Mouse (Mus musculus): ENCODE data around the gene Ehd3. TPM values are rescaled to one million over a fixed set of nuclear protein-coding genes. Genes with fewer than 3 reads are reported as not detected.

Gene Ehd3
- polyA plus RNA-seq, 1 experiment from 2014 or later: 9.1 TPM

- Histone ChIP-seq H3K4me1 (no peaks in the 10 kb centered on the region), H3K27ac (no peak overlapping the region), H3K9me3 (replicated peaks) (no peaks in the 10 kb centered on the region), H3K27me3 (no peaks in the 10 kb centered on the region), H3K36me3 (no peaks in the 10 kb centered on the region), H3K4me2 (replicated peaks) (no peak overlapping the region), H3K9ac (no peak overlapping the region), H3K4me3 (no peak overlapping the region)
- 88% methylated on average over 14 of the region's 14 CpGs for WGBS
- ATAC-seq (ENCODE audit: low FRiP score): no peak
Measured at GRCm38 (mm10) chr17:73870956-73871605, 67.1 kb downstream of the Ehd3 start.

DNA sequence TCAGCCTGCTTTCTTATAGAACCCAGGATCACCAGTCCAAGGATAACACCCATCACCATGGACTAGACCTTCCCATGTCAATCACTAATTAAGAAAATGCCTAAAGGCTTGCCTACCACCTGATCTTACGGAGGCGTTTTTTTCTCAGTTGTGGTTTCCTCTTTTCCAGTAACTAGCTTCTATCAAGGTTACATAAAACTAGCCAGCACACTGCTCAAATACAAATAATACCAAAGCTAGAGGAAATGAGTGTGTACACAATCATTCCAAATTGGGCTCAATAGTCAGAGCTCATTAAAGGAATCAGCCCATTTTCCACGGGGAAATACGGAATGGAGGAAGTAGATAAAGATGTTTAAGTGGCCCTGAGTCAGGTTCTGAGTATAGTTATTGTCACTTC, 71.3 kb downstream of the Ehd3 start:
- H3K9me3 ChIP-seq (replicated peaks): no peaks in the 10 kb centered on the region
- WGBS: 95% methylated on average over 4 of the region's 4 CpGs

GRCm38 (mm10) chr17:73875674-73876073, 71.7 kb downstream of the Ehd3 start:
- Histone ChIP-seq H3K36me3 (no peaks in the 10 kb centered on the region), H3K9ac (no peak overlapping the region), H3K9me3 (replicated peaks) (no peaks in the 10 kb centered on the region), H3K27me3 (no peaks in the 10 kb centered on the region), H3K27ac (no peak overlapping the region), H3K4me1 (peaks cover 4% of the 10 kb centered on the region; the same call in 1 of the 2 replicates), H3K4me3 (no peak overlapping the region), H3K4me2 (replicated peaks) (no peak overlapping the region)
- ATAC-seq (ENCODE audit: low FRiP score): no peak
- 88% methylated on average over 7 of the region's 7 CpGs for WGBS

More for the DNA sequence above, 71.3 kb downstream of the Ehd3 start:
- no peak for ATAC-seq (ENCODE audit: low FRiP score)
- H3K36me3 ChIP-seq: no peaks in the 10 kb centered on the region
- no peak overlapping the region for H3K4me2 ChIP-seq (replicated peaks)
- no peaks in the 10 kb centered on the region for H3K27me3 ChIP-seq
- H3K4me3 ChIP-seq: no peak overlapping the region
- peaks cover 4% of the 10 kb centered on the region; the same call in 1 of the 2 replicates for H3K4me1 ChIP-seq
- H3K9ac ChIP-seq: no peak overlapping the region
- no peak overlapping the region for H3K27ac ChIP-seq

GRCm38 (mm10) chr17:73879262-73879916, 75.5 kb downstream of the Ehd3 start:
- no peak for ATAC-seq (ENCODE audit: low FRiP score)
- no peak overlapping the region for H3K4me3 ChIP-seq
- WGBS: 84% methylated on average over 10 of the region's 10 CpGs
- no peak overlapping the region for H3K27ac ChIP-seq
- no peak overlapping the region for H3K9ac ChIP-seq
- no peak overlapping the region for H3K4me2 ChIP-seq (replicated peaks)
- no peaks in the 10 kb centered on the region for H3K36me3 ChIP-seq
- no peaks in the 10 kb centered on the region for H3K9me3 ChIP-seq (replicated peaks)
- H3K4me1 ChIP-seq: peaks cover 4% of the 10 kb centered on the region; the same call in 1 of the 2 replicates
- H3K27me3 ChIP-seq: no peaks in the 10 kb centered on the region

- no peaks in the 10 kb centered on the region for H3K9me3 ChIP-seq (replicated peaks)
- no peak overlapping the region for H3K4me3 ChIP-seq
- H3K9ac ChIP-seq: no peak overlapping the region
- no peak for ATAC-seq (ENCODE audit: low FRiP score)
- peaks cover 4% of the 10 kb centered on the region; the same call in 1 of the 2 replicates for H3K4me1 ChIP-seq
- H3K27me3 ChIP-seq: no peaks in the 10 kb centered on the region
- no peaks in the 10 kb centered on the region for H3K36me3 ChIP-seq
- no peak overlapping the region for H3K27ac ChIP-seq
- 91% methylated on average over 6 of the region's 6 CpGs for WGBS
- no peak overlapping the region for H3K4me2 ChIP-seq (replicated peaks)
Measured at GRCm38 (mm10) chr17:73880286-73880685, 76.4 kb downstream of the Ehd3 start.

- ATAC-seq (ENCODE audit: low FRiP score): no peak
- Histone ChIP-seq H3K27ac (no peak overlapping the region), H3K9me3 (replicated peaks) (no peaks in the 10 kb centered on the region), H3K4me1 (peaks cover 4% of the 10 kb centered on the region; the same call in 1 of the 2 replicates), H3K27me3 (no peaks in the 10 kb centered on the region), H3K4me2 (replicated peaks) (no peak overlapping the region), H3K4me3 (no peak overlapping the region), H3K9ac (no peak overlapping the region), H3K36me3 (no peaks in the 10 kb centered on the region)
- WGBS: 80% methylated on average over 6 of the region's 6 CpGs
Measured at GRCm38 (mm10) chr17:73881295-73881694, 77.4 kb downstream of the Ehd3 start.

Other genes with a start within 250 kb of the Ehd3 start
- gene Galnt14, start 93.7 kb upstream of the Ehd3 start, polyA plus RNA-seq (2016; fragmentation: Nextera tagmentation; extraction: Ambion mirVana): 6.5 and 7.0 TPM in 2 replicates
- gene Xdh, start 146.1 kb downstream of the Ehd3 start, polyA plus RNA-seq (2016; fragmentation: Nextera tagmentation; extraction: Ambion mirVana): 0.18 and 0.31 TPM in 2 replicates
- gene Srd5a2, start 243.8 kb downstream of the Ehd3 start, polyA plus RNA-seq (2016; fragmentation: Nextera tagmentation; extraction: Ambion mirVana): not detected in 2 replicates

Measured in hindbrain, embryonic 12.5 days (tissue).